Mouse (Mus musculus) urinary bladder, postnatal 4 days (tissue): ENCODE results near the gene Dazl.

Source experiments
- DNase-seq, 2 experiments: peaks; one replicate each; pipeline ENCODE4 v3.0.0; 2021 to 2022; ENCODE audit warnings: low spot score in 2 of 2

Dazl gene

GRCm38 (mm10) chr17:50293241-50293731 lies at the start of gene Dazl:
Gene Dazl (minus strand): TSS chr17:50293636.
- no peak for DNase-seq

DNA sequence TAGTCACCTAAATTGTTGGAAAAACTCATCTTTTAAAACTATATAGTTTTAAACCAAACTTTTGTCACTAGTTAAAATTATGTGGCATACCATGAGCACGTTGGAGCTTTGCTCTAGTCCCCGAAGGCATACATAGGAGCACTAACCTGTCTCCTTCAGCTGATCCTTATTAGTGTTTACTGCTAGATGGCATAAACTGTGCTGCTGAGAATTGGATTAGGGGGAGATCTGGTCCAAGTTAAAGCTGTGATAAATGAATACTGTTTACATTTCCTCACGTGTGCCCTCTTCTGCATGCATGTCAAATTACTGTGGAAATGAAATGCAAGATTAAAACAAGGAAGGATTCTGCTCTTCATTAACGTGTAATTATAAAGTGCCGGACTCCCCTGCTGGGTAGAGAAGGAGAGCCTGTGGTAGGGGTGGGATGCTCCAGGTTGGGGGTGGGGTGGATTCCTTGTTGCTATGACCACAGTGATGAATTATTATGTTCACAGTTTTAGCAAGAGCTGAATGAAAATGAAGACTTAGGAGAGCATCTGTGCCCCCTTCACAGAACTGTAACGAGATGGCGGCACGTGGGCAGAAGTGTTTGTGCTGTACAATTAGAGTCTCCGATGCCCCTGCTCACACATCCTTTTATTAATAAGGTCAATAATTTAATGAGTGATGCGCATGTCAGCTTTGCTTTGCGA lies 48.6 kb upstream of the Dazl start:
- no peak for DNase-seq

DNA sequence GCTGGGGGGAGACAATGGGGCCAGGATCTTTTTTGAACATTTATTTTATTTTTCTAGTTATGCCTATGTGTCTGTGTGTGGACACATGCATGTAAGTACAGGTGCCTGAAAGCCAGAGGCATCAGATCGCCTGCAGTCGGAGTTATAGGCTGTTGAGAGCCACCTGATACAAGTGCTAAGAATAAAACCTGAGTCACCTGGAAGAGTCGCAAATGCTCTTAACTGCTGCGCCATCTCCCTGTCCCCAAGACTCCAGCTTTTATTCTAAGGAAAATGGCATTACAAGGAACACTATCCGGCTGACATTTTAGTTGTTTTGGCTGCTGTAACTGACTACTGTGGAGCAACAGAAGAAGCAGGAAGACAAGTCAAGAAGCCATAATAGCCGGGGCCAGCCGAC lies 45.5 kb upstream of the Dazl start:
- DNase-seq = no peak

DNA sequence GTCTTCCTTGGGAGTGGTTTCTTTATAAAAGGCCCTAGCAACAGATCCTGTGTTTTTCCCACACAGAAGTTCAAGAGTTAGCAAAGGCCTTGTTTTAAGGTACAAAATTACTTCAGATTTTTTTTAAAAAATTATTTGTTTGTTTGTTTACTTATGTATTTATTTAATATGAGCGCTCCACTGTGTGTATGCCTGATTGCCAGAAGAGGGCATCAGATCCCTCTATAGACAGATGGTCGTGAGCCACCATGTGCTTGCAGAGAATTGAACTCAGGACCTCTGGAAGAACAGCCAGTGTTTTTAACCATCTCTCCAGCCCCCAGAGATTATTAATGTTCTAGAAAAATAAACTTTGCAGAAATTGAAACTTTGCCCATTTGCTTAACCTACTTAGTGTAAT lies 42.3 kb upstream of the Dazl start:
- no peak for DNase-seq

- no peak for DNase-seq
These were observed 41.3 kb upstream of the Dazl start for GRCm38 (mm10) chr17:50334694-50335093.

DNA sequence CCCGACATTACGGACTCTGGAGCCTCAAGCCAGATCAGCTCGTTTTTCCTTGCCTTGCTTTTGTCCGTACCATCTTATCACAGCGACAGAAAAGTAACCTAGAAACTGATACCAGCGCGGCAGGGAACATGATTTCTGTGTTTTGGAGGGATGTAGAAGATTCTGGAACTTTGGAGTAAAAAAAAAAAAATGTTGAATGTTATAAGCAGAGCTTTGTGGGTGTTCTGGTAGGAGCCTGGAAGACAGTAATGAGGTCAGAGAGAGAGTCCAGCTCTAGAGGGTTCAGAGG lies 38.5 kb upstream of the Dazl start:
- no peak for DNase-seq

DNA sequence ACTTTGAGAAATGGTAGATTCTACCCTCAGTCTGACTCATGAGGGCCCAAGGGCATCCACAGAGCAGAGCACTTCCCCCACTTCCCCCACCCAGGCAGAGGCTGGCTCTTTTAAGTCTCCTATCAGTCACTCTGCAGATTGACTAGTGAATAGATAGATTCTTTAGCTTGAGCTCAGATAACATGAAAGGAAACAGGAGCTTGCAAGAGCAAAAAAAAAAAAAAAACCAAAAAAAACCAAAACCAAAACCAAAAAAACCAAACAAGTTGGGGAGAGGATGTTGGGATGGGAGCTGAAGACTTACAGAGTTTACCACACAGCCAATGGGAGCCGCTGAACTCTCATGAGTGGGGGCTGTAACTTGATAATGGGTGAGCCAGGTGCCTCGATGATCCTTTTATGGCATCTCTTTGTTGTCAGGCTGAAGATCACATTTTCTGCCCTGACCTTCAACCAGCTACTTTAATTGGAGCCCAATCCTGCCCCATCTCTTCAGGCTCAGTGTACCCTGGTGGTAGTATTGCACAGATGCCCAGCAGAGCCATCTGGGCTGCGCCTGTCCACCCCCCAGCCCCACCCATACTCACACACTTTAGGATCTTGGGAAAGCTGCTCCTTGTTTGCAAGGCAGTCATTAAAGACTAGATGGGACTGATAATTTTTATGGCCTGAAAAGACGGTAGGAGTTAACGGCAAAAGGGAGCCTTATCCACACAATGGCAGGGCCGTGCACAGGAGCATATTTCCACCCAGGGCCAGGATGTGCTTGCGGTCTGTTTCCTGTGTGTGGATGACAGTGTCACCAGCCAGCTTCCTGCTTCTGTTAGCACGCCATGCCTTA lies 38.0 kb upstream of the Dazl start:
- DNase-seq = no peak

DNA sequence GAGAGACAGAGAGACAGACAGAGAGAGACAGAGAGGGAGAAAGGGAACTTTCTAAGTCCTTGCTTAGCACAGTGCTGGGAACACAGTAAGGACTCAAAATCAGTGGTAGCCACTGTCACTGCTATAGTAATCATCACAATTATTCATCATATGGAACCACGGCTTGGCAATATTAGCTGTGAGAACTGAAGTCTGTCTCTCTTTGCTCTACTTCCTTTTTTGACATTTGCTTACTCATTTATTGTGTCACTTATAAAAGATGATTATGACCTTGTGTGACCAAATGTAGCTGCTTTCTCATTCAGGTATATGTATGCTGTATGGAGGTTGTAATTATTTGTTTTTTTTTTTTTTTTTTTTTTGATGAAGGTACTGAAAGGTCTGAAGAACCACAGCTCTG lies 36.8 kb upstream of the Dazl start:
- DNase-seq = no peak

GRCm38 (mm10) chr17:50324658-50325057 lies 31.2 kb upstream of the Dazl start:
- no peak for DNase-seq

DNA sequence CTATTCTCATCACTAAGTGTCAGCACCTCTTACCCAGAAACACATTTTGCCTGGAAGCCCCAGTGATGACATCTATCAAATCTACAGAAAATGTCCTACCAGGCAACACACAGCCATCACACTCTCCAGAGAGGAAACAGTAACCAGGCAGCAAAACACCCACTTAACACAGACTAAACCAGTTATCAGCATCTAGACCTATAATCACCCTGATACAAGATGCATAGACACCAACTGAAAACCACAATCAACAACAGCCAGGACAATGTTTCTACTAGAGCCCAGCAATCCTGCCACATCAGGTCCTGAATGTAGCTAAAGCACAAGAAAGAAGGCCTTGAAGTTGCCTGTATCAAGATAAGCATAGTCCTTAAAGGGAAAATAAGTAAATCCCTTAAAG lies 25.4 kb upstream of the Dazl start:
- DNase-seq = peak in 1 of 2 experiments; percentile 16

- DNase-seq = peak in 1 of 2 experiments; percentile 44
These were observed 23.0 kb upstream of the Dazl start for GRCm38 (mm10) chr17:50316216-50317150.

GRCm38 (mm10) chr17:50310148-50310802 lies 16.8 kb upstream of the Dazl start:
- no peak for DNase-seq

- DNase-seq = no peak
These were observed 16.2 kb upstream of the Dazl start for GRCm38 (mm10) chr17:50309512-50310072.

DNA sequence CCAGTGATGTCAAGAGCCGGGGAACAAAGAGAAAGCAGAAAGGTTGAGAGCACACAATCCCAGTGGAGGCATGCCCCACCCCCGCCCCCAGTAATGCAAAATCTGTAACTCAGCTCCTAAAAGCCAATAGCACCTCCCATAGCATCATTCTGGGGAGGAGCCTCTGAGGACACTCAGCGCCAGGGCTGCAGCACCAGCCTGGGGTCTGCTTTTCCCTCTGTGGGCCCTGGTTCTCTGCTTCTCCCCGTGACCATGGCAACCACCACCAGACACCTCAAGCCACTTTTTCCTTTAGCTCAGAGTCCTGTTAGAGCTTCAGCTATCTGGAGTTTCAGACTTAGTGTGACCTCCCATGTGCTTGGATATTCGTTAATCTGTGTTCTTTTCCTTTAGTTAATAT lies 15.4 kb upstream of the Dazl start:
- no peak for DNase-seq

DNA sequence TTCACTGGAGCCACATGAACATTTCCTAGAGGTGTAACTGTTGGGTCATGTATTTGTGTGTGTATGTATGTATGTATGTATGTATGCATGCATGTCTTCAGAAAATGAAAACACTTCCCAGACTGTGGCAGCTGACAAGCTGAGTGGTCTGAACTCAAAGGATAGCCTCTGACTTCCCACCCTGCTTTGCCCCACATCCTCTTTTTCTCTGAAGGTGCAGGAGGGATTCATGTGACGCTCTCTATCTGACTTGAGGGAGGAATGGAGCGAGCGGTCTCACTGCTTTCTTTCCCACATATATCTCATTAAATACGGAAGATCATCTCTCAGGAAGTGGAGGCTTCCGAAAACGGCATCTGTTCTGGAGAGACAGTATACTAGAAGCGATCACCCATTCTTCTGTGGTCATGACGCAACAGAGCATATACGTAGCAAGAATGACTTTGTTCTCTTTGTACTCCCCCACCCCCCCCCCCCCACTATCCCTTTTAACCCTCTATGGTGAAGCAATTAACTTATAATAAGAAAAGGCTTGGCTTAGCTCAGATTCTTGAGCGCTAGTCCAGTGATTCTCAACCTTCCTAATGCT lies 14.7 kb upstream of the Dazl start:
- no peak for DNase-seq

DNA sequence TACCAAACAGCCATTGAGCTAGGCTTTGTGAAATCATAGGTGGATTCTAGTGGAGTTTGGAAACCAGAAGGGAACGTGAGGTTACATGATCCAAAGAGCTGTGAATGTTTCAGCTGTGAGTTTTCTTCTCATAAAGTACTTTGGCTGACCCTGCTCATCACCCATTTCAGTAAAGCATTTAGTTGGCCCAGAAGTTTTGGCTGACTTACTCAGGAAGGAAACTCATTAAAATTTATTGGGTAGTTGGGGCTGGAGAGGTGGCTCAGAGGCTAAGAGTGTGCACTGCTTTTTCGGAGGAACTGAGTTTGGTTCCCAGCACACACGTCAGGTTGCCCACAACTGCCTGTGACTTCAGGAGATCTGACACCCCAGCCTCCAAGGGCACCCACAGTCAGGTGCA lies 9.4 kb upstream of the Dazl start:
- no peak for DNase-seq

GRCm38 (mm10) chr17:50300171-50300841 lies 6.9 kb upstream of the Dazl start:
- no peak for DNase-seq

- DNase-seq = no peak
These were observed 5.4 kb upstream of the Dazl start for GRCm38 (mm10) chr17:50298821-50299220.

GRCm38 (mm10) chr17:50294726-50295125 lies 1.3 kb upstream of the Dazl start:
- DNase-seq = no peak

GRCm38 (mm10) chr17:50292661-50293171 lies 720 bp downstream of the Dazl start:
- DNase-seq = peak; percentile 88 to 92
